Mouse (Mus musculus): ENCODE results near the gene Myo5a.

Myo5a gene

GRCm38 (mm10) chr9:75201506-75201905, 130.7 kb downstream of the Myo5a start:
- DNase-seq (ENCODE audit: low read depth, low spot score) = no peak

GRCm38 (mm10) chr9:75202036-75202435, 131.2 kb downstream of the Myo5a start:
- DNase-seq (ENCODE audit: low read depth, low spot score) = no peak

GRCm38 (mm10) chr9:75209246-75209645, 138.4 kb downstream of the Myo5a start:
- DNase-seq (ENCODE audit: low read depth, low spot score) = no peak

GRCm38 (mm10) chr9:75210269-75210668, 139.5 kb downstream of the Myo5a start:
- DNase-seq (ENCODE audit: low read depth, low spot score) = no peak

- DNase-seq (ENCODE audit: low read depth, low spot score) = no peak
Observed at GRCm38 (mm10) chr9:75214743-75215413, 144.1 kb downstream of the Myo5a start.

GRCm38 (mm10) chr9:75219942-75220341, 149.1 kb downstream of the Myo5a start:
- DNase-seq (ENCODE audit: low read depth, low spot score) = no peak

GRCm38 (mm10) chr9:75221420-75222287, 150.8 kb downstream of the Myo5a start:
- DNase-seq (ENCODE audit: low read depth, low spot score) = no peak

- peak; percentile 35 for DNase-seq (ENCODE audit: low read depth, low spot score)
Observed at GRCm38 (mm10) chr9:75231841-75232746, 161.3 kb downstream of the Myo5a start, which contains the start of gene Myo5c. Gene Myo5c (plus strand): TSS chr9:75232020.

GRCm38 (mm10) chr9:75232860-75233259, 162.0 kb downstream of the Myo5a start:
- no peak for DNase-seq (ENCODE audit: low read depth, low spot score)

- DNase-seq (ENCODE audit: low read depth, low spot score) = no peak
Observed at GRCm38 (mm10) chr9:75234271-75234741, 163.5 kb downstream of the Myo5a start.

GRCm38 (mm10) chr9:75234983-75235627, 164.3 kb downstream of the Myo5a start:
- DNase-seq (ENCODE audit: low read depth, low spot score) = no peak

- DNase-seq (ENCODE audit: low read depth, low spot score) = no peak
Observed at GRCm38 (mm10) chr9:75235696-75236095, 164.9 kb downstream of the Myo5a start.

- no peak for DNase-seq (ENCODE audit: low read depth, low spot score)
Observed at GRCm38 (mm10) chr9:75236416-75237308, 165.8 kb downstream of the Myo5a start.

- no peak for DNase-seq (ENCODE audit: low read depth, low spot score)
Observed at GRCm38 (mm10) chr9:75238179-75238578, 167.4 kb downstream of the Myo5a start.

- no peak for DNase-seq (ENCODE audit: low read depth, low spot score)
Observed at GRCm38 (mm10) chr9:75243052-75243451, 172.2 kb downstream of the Myo5a start.

- DNase-seq (ENCODE audit: low read depth, low spot score) = peak; percentile 57
Observed at GRCm38 (mm10) chr9:75243730-75244406, 173.1 kb downstream of the Myo5a start.

GRCm38 (mm10) chr9:75244527-75244926, 173.7 kb downstream of the Myo5a start:
- DNase-seq (ENCODE audit: low read depth, low spot score) = no peak

- DNase-seq (ENCODE audit: low read depth, low spot score) = no peak
Observed at GRCm38 (mm10) chr9:75246080-75246930, 175.5 kb downstream of the Myo5a start.

GRCm38 (mm10) chr9:75247870-75248269, 177.1 kb downstream of the Myo5a start:
- DNase-seq (ENCODE audit: low read depth, low spot score) = no peak

Measured in forelimb bud, embryonic 11.5 days (tissue).